Mouse (Mus musculus) naive thymus-derived CD4-positive, alpha-beta T cell, adult 2 months (primary cell): ENCODE results near the gene Rhbdl1.
A peak's percentile ranks its signal among the peaks of the same experiment; 100 is the strongest.
"Not testable (repeated sequence)": the region's sequence is repeated elsewhere in the genome, so short reads cannot be mapped to it uniquely, and the experiment has no call there.

Experiments used
- DNase-seq: peaks from one replicate; pipeline ENCODE4 v3.0.0-alpha.2; 2011; ENCODE audit warnings: low read depth

Rhbdl1 gene

DNA sequence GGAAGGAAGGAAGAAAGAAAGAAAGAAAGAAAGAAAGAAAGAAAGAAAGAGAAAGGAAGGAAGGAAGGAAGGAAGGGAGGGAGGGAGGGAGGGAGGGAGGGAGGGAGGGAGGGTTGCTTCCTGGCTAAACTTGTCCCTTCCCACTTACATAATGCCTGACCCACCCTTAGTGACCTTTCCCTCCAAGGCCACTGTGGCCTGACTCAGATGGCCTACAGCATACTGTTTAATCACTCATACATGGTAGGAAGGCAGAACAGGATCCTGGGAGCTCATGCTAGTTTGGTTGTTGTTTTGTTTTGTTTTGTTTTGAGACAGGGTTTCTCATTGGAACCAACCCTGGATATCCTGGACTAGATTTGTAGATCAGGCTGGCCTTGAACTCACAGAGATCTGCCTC is 34.5 kb upstream of the Rhbdl1 start:
- not testable (repeated sequence) for DNase-seq

DNA sequence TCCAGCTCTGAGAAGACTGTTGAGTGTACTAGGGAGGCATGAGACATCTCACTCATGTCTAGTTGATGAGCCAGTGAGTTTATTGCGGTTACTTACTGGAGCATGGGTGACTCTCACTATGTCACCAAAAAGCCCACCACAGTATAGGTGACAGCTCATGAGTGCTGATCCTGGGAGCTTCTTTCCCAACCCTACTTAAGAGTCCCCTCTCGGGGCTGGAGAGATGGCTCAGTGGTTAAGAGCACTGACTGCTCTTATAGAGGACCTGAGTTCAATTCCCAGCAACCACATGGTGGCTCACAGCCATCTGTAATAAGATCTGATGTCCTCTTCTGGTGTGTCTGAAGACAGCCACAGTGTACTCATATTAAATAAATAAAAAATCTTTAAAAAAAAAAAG is 32.9 kb upstream of the Rhbdl1 start:
- no peak for DNase-seq

DNA sequence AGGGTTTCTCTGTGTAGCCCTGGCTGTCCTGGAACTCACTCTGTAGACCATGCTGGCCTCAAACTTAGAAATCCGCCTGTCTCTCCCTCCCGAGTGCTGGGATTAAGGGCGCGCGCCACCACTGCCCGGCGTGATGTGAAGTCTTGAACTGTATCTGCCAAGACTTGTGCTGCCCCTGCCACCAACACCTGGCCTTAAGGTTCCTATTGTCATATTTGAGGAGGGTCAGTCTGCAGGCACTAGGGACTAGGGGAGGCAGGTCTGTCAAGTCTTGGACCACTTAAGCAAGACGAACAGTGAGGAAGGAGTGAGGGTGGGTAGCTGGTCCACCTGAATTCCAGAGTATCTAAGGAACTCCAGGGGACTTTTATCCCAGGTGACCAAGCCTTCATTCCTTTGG is 32.4 kb upstream of the Rhbdl1 start:
- DNase-seq: no peak

DNA sequence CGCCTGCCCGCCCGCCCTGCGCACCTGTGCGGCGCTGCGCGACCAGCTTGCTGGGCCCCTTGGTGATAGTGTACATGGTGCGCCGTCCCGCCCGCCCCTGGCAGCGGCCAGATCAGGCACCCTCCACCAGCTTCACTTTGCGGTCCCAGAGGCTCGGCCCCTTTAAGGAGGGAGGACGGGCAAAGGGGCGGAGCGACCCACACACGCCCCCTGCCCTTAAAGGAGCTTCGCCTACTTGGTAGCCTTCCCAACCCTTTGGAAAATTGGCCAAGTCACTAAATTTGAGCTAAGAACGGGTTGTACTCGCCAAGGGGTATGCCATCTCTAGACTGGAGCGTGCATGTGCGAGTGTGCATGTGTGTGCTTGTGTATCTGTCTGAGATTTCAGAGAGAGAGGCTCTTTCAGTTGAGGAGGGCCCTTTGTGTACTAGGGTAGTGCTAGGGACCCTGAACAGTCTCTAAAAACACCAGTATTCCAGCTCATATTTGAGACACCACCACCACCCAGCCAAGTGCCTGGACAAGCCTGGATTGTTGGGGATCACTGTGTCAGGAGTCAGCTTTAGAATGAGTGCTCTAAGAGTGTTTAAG is 31.6 kb upstream of the Rhbdl1 start, which contains the start of gene Mcrip2:
Gene Mcrip2 (minus strand): TSS at position 164 of the 591 bp plus-strand sequence.
- DNase-seq: peak; percentile 73

DNA sequence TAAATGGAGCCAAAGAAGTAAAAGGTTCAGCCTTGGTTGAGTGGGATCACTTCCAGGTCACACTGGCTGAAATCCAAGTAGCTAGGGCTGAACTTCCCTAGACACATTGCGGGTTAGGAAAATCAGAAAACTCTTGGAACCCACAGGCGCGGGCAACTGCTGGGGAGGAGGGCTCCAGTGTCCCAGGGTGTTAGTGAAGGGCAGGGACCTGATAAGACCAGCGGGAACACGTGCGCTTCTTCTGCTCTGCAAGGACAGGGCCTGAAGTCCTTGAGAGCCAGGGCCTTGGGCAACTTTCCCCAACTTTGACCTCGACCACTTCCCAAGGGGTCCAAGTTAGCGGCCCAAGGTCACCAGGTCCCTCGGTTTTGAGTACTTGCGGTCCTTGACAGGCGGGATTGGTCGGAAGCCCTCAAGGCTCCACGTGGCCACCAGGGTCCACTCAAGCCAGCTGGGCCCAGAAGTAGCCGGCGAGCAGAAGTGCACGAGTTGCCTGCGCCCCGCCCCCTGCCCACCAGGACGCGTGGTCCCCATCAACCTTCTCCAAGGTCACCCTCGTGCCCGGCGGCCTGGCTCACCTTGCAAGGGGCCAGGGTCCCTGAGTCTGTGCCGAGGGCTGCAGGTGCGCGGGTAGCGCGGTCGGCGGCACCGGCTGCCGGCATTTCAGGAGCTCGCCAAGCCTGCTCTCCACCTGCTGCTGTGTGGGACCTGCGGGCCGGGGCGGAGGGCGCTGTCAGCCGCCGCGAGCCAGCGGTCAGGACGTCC is 30.9 kb upstream of the Rhbdl1 start:
- DNase-seq: peak; percentile 36

DNA sequence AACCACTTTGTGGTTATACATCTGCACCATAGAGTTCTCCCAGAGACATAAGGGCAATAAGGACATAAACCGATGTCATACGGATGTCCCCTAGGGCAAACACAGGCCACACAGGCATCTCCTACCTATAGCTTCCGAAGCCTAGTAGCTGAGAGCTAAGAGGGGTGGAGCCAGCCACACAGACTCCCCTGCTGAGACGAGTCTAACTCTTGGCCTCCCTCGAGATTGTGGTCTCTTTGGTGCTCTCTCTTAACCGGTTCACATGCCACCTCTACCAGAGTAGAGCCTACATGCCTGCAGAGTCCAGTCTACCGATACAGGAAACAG is 30.4 kb upstream of the Rhbdl1 start:
- DNase-seq: peak; percentile 62

DNA sequence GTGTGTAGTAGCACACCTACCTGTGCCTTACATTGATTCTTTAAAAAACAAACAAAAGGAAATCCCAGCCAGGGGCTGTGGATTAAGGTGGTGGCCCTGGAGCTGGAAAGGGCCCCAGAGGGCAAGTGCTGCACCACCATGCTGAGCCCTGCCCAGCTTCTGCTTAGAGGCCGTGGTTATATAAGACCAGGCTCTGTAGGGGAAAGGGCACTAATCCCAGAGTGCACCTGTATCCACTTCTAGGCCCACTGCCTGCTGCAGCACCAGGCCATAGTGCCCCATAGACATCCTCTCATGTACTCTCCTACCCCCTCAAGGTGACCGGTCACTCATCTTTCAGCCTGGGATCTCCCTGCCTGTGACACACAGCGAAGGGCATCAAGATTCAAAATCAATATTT is 29.1 kb upstream of the Rhbdl1 start:
- DNase-seq: no peak

DNA sequence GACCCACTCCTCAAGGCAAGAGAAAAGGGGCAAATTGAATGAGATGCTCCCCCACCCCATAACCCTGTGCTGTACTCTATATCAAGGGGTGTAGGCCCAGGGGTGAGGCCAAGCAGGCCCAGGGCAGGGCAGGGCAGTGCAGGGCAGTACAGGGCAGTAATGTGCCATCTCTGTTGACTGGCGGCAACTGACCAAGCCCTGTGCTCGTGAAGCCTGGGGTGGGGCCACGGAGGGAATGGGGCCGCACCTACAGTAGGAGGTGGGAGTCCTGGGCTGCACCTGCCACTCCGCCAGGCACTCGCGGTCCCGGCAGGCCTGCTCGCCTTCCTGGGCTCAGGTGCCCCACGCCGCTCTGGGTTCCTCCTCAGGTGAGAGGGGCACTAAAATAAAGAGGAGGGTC is 28.2 kb upstream of the Rhbdl1 start:
- no peak for DNase-seq

DNA sequence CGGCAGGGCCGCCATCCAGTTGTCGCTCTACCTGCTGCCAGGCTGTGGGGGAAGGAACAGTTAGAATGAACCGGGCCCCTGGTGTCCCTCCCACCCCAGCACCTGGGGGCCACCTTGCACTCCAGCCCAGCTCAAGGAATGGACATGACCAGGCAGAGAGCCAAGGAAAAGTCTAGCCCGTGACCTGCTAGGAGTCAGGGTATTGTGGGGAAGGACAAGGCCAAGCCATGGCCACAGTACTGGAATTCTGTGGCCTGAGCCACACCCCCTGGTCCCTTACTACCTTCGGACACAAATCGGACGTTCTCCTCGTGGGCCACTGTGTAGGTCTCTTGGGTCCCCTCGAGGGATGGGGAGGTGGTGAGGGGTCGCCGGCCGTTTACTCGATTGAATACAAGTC is 27.2 kb upstream of the Rhbdl1 start:
- no peak for DNase-seq

DNA sequence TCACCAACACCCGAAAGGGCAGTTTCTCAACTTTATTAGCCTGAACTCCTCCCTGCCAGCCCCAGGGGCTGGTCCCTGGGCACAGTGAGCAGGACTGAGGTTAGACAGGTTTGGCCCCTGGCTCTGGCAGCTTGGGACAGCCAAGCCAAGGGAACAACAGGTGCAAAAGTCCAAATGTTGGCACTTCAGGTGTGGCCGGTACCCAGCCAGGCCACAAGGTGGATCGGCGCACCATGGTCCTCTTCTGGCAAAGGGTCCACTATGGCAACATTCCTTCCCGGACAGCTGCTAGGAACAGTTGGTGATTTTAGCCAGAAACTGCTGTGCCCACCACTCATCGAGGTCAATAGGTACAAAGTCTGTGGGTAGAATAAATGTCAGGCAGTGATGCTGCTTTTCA is 26.6 kb upstream of the Rhbdl1 start:
- no peak for DNase-seq

DNA sequence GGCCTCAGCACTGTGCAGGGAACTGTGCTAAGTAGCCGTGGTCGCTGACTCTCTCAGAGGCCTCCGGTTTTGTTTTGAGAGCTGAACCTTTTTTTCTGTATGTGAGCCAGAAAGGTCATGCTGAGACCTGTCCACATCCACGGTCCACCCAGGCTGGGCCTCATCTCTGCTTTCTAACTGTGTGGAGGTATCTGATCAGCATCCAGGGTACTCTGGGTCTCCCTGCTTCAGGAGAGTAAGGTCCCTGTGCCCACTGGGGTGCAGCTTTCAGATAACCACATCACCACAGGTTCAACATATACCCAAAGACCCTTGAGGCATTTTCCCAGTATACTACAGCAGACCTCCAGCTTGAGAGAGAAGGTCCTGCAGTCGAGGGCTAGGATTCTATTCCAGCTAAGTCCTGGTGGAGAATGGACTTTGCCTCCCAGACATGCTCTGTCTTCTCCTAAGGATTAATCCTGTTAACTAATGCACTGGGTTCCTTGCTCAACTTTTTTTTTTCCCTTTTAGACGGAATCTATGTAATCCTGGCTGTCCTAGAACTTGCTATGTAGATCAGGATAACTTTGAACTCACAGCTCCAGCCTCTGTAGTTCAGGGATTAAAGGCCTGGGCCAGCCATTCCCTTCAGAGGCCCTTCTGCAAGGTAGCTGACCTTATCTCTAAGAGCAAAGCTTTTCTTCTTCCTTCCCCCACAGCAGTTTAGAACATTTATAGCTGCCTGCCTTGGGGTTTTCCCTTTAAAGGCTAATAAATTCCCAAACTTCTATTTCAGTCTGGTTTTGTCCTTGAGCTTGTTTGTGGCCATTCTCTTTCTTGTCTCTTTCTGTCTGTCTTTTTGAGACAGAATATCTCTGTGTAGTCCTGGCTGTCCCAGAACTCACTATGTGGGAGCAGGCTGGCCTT is 24.9 kb upstream of the Rhbdl1 start:
- no peak for DNase-seq

DNA sequence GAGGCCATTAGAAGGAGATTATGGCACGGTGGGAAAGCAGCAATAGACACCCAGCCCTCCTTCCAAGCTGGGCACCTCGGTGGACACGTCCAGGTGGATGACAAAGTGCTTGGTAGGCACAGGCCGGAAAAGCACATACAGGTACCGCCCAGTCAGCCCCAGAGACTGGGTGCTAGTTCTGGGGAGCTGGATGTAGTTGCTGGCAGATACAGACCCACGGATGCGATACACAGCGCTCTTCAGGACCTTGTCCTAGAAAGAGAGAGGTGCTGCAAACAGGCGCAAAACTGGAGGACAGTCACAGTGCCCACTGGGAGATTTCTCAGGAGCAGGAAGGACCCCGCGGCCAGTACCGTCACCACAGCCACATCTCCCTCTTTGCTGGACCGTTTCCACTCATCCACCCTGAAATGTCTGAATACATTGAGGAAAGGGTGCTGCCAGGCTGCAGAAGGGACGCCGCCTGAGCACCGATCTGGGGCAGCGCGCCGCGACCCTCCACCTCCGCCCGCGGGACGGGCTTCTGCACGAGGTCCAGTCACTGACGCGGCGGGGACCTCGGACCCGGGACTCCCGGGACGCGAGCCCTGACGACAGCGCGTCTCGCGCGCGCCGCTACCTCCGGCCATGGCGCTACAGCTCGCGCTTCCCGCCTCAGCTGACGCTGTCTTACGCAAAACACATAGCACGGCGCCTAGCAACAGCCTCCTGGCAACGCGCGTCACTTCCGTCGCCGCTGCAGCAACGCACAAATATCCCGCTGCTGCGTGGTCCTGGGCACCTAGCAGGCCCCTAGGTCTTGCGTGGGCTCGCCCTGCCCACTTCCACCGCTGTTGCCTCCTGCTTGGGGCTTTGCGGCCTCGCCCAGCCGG is 24.0 kb upstream of the Rhbdl1 start, which contains the start of gene Wdr90:
Gene Wdr90 (minus strand): TSS at position 670 of the 872 bp plus-strand sequence.
- DNase-seq: peak; percentile 94

DNA sequence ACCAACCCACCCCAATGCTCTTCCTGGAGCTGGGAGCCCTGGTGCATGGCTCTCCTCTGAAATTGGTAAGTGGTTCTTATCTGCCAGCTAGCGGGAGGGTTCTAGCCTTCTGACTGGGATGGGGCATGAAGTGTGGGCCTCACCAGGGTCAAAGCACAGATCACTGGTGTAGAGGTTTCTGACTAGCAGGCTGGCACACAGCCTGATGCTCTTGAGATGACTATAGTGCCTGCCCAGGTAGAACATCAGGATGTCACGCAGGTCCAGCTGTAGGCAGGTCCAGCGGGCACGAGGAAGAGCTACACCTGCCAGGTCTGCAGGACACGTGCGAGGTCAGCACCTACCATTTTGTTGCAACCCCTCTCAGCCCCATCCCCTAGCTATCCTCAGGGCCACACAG is 23.1 kb upstream of the Rhbdl1 start:
- DNase-seq: no peak

DNA sequence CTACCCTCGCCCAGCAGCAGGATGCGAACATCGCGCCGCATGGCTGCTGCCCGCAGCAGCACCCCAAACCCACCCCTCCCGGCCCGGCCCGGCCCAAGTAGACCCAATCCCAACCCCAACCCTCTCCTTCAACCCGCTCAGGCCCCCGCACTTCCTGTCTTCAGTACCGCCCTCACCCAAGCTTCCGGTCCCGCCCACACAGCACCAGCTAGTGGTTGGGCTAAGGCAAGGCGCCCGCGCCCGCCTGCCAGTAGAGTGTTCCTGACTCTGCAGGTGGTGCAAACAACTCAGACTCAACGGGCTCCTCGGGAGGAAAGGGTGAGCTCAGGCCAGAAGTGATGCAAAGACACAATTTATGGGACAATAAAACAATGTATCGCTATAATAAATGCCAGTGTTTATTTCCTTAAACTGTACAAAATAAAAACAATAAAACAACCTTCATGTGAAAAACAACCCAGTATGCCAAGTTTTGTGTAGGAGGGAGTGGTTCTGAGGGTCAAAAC is 7.4 kb upstream of the Rhbdl1 start, which contains the start of gene Rhot2:
Gene Rhot2 (minus strand): TSS at position 456 of the 506 bp plus-strand sequence.
- DNase-seq: peak; percentile 95

DNA sequence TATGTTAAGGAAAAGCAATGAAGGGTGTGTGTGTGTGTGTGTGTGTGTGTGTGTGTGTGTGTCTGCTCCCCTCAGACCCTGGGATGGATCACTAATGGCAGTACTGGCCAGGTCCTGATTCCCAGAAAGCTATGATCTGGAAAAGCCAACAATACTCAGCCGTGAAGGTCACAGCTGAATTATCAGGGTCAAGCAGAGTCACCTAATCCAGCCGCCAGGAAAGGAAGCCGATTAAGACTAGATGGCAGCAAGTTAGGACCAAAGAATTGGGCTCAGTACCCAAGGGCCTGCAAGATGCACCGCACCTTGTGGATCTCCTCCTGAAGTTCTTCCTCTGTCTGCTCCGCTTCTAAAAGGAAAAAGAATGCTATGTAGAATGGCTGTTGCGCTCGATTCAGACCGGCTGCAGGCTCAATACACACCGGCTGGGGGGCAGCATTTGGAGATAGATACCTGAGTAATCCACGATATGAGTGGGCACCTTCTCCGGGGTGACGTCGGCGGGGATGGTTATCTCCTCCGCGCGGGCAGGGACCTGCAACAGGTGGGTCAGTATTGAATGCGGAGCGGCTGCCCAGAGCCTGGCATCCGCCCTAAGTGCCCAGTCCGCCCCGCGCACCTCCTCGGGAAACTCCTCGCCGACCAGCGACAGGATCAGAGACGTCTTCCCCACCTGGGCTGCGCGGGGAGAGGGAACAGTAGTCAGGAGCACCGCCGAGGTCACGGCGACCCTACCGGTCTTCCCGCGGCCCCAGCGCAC is 6.7 kb upstream of the Rhbdl1 start:
- DNase-seq: no peak

DNA sequence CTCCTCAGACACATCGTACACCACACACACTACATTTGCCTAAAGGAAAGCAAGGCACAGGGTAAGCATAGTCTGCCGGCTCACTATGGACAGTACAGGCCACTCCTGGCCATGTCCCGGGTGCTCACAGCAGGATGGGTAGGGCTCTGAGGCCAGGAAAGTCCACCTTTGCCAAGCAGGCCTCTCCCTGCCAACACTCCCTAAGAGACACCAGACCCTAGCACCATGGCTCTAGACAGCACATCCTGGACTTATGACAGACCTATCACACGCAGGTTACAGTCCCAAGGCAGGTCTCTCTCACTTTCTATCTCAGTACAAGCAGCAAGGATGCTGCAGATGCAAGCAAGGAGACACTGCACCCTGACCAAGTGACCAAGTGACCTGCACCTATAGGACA is 6.0 kb upstream of the Rhbdl1 start:
- no peak for DNase-seq

DNA sequence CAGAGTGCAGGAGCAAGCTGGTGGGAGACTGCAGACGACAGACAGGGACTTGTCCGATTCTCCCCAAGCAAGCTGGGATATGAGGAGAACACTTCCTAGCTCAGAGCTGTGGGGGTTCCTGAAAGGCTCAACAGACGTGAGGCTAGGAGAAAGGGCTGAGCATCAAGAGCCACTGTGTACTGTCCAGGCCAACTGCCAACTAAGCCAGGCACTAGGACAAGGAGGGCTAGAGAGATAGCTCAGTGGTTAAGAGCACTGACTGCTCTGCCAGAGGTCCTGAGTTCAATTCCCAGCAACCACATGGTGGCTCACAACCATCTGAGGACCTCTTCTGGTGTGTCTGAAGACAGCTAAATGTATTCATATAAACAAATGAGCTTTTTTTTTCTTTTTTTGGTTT is 5.4 kb upstream of the Rhbdl1 start:
- peak; percentile 15 for DNase-seq

DNA sequence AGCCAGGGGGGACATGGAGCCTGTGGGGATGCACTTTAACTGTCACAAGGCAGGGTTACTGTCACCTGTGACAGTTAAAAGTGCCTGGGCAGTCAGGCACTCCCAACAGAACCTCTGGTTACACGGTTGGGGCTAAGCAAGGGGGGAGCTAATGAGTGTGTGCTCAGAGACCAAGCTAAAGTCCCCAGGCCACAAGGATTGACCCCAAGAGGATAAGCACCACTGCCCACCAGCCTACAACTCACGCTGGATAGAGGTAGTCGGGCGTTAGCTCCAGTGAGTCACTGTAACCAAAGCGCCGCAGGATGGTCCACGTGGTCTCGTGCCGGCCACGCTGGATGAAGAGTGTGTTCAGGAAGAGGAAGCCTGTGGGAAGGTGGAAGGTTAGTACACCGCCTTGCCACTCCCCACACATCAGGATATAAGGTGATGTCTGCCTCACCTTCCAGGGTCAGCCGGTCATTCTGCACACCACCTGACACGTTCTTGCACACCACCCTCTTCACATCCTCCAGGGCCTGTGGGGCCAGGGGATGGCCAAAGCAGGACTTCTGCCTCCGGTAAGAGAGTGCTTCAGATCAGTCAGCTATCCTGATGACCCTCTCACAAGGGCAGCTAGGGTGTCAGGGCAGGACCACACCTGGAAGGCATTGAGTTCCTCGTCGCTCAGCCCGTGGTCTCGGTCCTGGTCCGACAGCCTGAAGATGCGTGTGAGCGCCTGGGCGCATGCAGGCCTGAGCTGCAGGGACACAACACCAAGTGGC is 4.2 kb upstream of the Rhbdl1 start, which contains the start of gene Gm20683:
Gene Gm20683 (minus strand): TSS at position 647 of the 764 bp plus-strand sequence.
- DNase-seq: peak; percentile 14

DNA sequence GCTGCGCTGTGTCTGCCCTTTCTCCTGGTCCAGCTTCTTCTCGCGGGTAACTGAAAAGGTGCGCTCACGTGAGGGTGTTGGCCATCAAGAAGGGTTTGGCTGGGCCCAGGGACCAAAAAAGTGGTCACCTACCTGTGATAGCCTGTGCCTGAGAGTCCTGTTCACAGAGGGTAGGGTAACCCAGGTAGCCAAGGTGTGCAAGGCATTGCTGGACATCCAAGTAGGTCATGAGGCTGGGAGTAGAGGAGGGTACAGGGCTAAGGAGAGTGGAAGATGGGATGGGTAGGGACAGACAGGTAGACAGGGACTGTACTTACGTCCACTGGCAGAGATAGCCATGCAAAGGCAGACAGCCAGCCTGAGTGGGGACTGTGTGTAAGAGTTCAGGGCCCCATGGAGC is 3.4 kb upstream of the Rhbdl1 start:
- DNase-seq: no peak
